Mouse (Mus musculus) liver, embryonic 14.5 days (tissue): Measurements from ENCODE around the gene Tom1l2.

Source experiments
- CTCF ChIP-seq: IDR thresholded peaks from 2 replicates; pipeline ENCODE4 v1.5.1; 2016; ENCODE audit warnings: antibody characterized with exemption, low read depth, control low read depth
- EP300 ChIP-seq: IDR thresholded peaks from 2 replicates; pipeline ENCODE4 v1.6.1; 2016; ENCODE audit warnings: antibody characterized with exemption, low read depth

DNA sequence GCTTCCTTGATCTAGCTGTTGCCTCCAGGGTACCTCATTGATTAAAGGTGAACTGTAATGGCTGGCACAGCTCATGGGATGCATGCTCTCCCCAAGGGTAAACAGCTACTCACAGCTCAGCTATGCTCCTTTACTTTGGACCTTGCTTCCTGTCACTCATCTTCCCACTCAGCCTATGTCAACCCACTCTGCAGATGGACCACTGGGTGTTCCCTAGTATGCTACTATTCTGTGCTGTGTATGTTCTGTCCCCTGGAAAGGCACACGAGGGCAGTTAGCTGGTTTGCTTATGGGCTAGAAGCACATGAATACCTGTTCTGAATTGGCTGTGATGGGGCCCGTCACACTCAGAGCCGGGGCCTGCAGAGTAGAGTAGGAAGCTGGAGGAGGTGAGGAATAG, 92.0 kb downstream of the Tom1l2 start:
- TF ChIP-seq CTCF (no peak), EP300 (no peak)
